Mouse (Mus musculus) spleen, embryonic (tissue): Measurements from ENCODE around the gene Selenos.

ENCODE experiments used
- CTCF ChIA-PET: fragments of 350-600 bp; sonication (Branson Sonifier 250); formaldehyde crosslinking; loops from one replicate; lab custom pipeline; 2022; lab: Charles Lee

Gene Selenos

DNA sequence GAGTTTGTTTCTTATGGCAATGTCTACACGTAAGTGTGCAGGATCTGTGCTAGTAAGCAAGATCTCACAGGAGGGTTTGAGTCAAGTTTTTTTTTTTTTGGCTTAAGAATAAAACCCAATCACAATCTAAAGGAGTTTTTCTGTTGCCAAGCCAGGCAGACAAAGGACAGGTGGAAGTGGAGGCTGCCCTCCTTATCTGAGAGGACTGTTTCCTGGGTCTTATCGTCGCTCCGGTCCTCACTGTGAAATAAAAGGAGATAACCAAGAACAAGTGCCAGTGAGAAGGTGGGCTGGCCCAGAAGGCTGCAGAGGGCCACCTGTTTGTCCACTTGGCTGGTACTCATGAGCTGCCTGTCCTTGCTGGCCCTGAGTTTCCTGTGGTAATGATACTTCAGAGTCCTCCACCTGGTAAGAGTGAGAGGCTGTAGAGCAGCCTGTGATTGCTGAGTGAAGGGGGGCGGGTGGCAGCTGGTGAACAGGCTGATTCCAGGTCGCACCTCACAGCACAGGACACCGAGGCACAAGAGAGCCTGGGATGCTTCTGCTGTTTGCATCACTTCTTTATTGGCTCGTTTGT lies 37.5 kb downstream of the Selenos start:
- CTCF ChIA-PET, result interaction anchor here (0.7 kb wide), 1 partner anchor 196 kb away, joined by 5 read pairs; no protein-coding TSS in a partner anchor

GRCm38 (mm10) chr7:66118046-66118445 lies 38.6 kb downstream of the Selenos start:
- CTCF ChIA-PET, result no interaction called here

GRCm38 (mm10) chr7:66118796-66119195 lies 39.3 kb downstream of the Selenos start:
- CTCF ChIA-PET, result no interaction called here

DNA sequence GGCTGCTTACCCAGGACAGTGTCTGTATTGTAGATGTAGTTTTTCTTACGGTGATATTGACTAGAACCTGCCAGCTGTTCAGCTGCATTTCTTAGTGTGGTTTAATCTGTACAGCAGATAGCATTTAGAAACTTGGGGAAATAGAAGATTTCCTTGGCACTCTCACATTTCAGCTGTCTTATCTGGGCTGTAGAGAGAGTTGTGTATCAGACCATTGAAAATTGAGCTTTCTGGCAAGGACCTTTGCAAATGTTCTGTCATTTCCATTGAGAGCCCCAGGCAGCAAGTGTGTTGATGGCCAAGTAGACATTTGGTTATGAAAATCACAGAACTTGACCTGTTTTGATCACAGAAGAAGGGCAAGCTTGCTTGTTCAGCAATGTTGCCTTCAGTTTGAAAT lies 40.7 kb downstream of the Selenos start:
- CTCF ChIA-PET, result interaction anchor here (0.6 to 1.5 kb wide), 2 partner anchors 126 to 169 kb away, joined by 3 read pairs; no protein-coding TSS in a partner anchor

- CTCF ChIA-PET, result interaction anchor here (1.5 kb wide), 1 partner anchor 126 kb away, joined by 3 read pairs; no protein-coding TSS in a partner anchor
Observed at GRCm38 (mm10) chr7:66120702-66121396, 41.4 kb downstream of the Selenos start.

DNA sequence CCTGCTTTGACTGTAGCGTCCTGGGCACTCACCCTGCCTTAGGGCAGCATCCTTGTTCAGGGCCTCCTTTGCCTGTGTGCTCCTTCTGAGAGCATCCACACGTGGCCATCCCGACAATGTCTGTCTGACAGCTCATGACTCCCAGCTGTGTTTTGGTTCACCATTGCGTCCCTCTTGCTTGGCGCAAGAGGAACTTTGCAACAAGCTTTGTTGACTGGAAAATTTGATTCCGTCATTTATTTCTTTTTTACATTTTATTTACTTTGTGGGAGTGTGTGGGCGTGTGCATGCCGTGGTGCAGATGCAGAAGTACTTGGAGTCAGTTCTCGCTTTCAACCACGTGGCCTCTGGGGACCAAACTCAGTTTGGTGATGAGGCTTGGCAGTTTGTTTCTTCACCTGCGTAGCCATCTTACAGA lies 45.1 kb downstream of the Selenos start:
- CTCF ChIA-PET, result interaction anchor here (0.9 kb wide), 1 partner anchor 32 kb away, joined by 3 read pairs; no protein-coding TSS in a partner anchor

DNA sequence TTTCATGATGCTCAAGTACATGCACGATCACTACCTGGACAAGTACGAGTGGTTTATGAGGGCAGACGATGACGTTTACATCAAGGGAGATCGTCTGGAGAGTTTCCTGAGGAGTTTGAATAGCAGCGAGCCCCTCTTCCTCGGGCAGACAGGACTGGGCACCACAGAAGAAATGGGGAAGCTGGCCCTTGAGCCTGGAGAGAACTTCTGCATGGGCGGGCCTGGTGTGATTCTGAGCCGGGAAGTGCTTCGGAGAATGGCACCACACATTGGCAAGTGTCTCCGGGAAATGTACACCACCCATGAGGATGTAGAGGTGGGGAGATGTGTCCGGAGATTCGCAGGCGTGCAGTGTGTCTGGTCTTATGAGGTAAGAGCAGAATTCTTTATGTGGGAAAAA lies 45.9 kb downstream of the Selenos start:
- CTCF ChIA-PET, result interaction anchor here (0.6 to 0.9 kb wide), 2 partner anchors 32 to 101 kb away, joined by 3 to 4 read pairs; no protein-coding TSS in a partner anchor

GRCm38 (mm10) chr7:66127951-66128645 lies 48.6 kb downstream of the Selenos start:
- CTCF ChIA-PET, result no interaction called here

- CTCF ChIA-PET, result no interaction called here
Observed at GRCm38 (mm10) chr7:66128857-66129256, 49.4 kb downstream of the Selenos start.

- CTCF ChIA-PET, result no interaction called here
Observed at GRCm38 (mm10) chr7:66130296-66130695, 50.8 kb downstream of the Selenos start.

DNA sequence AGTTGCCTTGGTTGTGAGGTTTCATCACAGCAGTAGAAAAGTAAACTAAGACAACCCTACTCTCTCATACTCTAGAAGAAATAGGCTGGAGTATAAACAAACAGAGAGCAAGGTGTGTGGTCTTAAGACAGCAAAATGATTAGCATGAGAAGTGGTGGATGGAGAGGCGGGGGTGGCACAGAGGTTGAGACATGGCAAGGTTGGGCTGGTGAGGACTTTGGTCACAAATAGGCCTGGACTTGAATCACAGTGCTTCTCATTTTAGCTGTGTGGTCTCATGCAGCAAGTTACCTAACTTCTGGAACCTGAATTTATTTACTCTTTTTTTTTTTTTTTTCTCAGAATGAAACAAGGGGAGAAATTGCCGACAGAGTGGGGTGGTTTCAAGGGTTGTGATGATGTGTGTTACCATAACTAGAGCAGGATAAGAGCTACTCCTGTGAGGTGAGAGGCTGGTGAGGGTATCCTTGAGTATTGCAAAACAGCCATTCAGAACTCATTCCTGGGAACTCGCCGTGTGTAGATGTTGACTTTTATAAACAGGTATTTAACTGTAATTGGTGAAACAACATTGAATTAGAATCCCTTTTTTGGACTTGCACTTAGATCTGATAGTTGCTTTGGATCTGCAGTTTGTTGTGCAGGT lies 52.5 kb downstream of the Selenos start:
- CTCF ChIA-PET, result no interaction called here

GRCm38 (mm10) chr7:66134154-66134553 lies 54.7 kb downstream of the Selenos start:
- CTCF ChIA-PET, result no interaction called here

DNA sequence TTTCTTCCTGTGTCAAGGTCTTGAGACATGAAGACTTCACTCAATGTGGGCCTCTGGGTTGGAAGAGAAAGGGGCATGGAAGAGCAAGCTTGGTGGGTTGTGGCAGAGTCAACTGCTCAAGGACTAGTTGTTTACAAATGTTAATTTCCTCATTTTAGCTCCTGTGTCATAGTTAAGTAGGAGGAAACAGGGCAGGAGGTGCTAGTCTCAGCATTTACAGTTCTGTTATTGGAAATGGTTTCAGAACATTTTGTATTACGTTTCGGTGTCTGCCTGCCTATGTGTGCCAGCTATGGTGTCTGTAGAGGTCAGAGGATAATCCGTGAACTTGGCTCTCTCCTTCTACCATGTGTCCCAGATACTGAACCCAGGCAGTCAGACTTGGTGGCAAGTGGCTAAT lies 56.2 kb downstream of the Selenos start:
- CTCF ChIA-PET, result no interaction called here

DNA sequence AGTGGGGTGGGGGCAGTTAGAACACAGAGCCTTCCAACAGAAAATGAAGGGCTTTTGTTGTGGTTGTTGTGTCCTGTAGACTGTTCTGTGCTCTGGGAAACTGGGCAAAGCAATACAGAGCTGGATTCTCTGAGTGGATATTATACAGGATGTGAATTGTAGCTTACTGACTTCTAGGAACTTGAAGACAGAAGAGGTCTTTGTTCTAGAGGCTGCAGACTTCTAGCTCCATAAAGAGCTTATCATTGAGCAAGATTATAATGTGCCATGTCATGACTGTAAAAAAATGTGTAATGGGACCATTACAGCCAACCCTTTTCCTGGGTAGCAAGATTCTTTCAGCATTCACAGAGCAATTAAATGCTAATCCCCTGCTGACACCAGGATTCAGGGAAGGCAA lies 56.7 kb downstream of the Selenos start:
- CTCF ChIA-PET, result no interaction called here

DNA sequence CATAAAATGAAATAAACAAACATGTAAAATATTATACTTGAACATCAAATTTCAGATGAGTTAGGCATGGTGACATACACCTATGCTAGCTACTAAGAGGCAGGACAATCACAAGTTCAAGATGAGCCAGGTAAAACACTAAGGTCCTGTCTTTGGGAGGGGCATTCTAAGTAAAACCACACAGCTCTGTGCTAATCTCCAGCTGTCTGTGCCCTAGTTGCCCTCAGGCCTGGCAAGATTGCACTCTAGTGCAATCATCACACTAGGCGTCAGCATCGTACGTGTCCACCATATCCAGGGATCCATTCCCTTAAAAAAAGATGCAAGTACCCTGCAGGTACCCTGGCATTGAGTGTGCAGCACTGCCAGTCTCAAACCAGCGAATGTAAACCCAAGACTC lies 57.9 kb downstream of the Selenos start:
- CTCF ChIA-PET, result no interaction called here

GRCm38 (mm10) chr7:66138301-66138700 lies 58.9 kb downstream of the Selenos start:
- CTCF ChIA-PET, result interaction anchor here (0.5 kb wide), 1 partner anchor 115 kb away, joined by 3 read pairs; no protein-coding TSS in a partner anchor

DNA sequence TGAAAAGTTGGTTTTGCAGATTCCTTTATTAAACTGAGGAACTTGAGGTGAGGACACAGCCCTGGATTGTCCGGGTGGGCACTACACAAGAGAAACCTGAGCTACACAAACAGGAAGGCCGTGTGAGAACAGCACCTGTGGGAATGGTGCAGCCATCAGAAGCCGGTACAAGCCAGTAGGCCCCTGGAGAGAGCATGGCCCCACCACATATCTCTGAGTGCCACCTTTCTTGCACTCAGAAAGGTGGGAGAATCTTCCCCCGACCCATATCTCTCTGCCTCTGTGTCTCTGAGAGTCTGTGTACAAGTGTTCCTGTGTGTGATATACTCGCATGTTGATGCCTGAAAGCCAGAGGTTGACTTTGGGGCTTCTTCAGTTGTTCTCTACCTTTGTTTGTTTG lies 59.4 kb downstream of the Selenos start:
- CTCF ChIA-PET, result no interaction called here
